Mouse (Mus musculus): ENCODE measurements around the gene Bmp2k.

The Bmp2k gene

DNA sequence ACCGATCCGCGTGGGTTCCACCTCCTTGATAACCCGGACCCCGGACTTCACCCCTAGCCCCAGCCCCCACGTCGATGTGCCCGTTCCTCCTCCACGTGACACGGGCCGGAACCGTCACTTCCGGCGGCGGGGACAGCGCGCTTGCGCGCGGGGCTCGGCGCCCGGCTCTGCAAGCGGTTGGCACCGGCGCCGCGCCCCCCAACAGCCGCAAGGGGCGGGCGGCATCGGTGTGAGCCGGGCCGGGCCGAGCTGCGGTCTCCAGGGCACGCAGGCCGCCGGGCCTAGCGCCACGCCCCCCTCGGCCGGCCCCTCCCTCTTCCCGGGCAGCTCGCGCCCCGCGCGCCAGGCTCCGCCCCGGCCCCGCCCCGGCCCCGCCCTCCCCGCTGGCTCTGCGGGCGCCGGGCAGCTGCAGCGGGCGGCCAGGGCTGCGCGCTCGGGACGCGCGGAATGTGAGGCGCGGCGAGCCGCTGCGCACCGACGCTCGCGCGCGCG, at the start of gene Bmp2k:
Bmp2k (plus strand) TSS at position 380 of the 492 bp plus-strand sequence.
- peak; percentile 74 for DNase-seq (ENCODE audit: low read depth, low spot score)

DNA sequence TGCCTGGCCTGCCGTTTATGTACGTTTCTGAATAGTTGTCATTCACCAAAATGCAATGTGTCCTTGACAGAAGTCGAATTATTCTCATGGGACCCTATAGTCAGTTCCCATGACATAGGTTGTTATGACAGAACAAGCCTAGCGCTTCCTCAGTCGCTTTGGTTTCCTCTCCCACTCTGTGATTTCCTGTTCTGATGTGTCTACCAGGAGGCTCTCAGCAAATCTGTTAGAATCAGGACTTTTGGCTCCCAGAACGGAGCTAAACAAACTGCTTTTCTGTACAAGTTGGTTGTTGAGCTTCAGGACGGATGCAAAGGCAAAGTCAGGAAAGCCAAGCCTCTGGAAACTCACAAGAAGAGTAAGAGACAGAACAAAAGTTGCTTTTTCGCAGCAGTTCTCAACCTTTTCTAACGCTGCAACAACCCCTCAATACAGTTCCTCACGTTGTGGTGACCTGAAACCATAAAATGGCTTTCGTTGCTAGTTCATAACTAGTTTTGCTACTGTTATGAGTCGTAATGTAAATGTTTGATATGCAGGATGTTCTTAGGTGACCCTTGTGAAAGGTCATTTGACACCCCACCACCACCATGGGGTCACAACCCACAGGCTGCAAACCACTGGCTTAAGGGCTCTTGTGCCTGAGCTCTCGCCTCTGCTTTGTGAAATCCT, 48.5 kb upstream of the Bmp2k start:
- no peak for DNase-seq (ENCODE audit: low read depth, low spot score)

DNA sequence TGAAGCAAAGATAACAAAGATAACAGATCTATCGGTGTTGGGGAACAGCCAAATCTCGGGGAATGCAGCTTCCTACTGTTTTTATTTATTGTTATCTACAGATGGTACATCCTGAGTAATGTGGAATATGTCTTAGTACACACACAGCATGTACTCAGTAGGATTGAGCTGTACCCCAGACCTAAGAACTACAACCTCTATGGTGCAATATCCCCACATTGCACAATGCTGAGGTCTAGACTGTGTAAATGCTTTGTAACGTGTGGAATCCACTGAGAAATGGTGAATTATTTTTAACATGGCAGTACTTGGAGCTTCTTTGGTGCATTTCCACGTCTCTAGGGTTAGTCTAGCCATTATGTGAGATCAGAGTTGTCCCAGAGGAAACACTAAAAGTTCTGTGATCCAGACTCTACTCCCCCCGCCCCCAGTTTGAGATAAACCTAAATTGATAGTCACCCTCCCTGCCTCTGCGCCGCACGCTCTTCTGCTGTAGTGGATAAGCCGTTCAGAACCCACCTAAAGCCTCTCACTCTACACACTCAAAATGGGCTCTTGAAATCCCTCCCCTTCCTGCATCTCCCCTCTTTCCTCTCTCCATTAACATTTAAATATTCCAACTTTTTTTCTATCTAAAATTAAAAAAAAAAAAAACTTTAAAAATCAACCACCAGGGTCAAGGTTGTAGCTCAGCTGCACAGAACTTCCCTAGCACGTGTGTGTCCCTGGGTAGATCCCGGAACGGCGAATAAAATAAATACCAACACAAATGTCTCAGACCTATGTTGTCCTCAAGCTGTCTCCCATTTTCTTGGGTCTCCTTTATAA, 47.4 kb upstream of the Bmp2k start:
- no peak for DNase-seq (ENCODE audit: low read depth, low spot score)

DNA sequence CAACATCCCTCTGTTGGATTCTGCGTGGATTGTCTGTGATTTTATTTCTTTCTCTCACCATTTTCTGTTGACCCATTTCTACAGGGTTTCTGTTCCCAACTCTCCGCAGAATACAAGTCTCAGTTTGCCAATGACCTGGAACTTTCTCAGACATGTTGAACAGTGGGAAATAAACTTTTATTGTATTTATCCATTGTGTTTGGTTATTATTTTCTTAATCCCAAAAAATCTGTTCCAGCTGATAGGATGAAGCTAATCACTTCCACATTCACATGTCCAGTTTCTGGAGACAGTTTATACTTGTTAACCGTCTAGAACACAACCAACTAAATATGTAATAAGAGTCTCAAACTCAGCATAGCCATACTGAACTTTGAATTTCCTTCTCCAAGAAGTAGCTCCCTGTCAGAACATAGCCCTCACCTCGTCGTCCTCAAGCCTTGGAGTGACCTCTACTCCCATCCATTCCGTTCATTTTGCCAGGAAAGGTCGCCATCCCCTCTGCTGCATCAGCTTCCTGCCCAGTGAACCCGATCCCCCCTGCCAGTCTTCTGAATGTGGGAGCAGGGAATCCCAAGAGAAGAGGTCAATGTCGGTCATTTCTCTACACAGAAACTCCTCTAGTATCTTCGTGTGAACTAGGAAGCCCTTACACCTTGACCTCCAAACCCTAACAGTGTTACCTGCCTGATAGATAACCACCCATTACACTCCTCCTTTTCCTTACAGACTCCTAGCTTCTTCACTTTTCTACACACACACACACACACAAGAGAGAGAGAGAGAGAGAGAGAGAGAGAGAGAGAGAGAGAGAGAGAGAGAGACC, 46.6 kb upstream of the Bmp2k start:
- no peak for DNase-seq (ENCODE audit: low read depth, low spot score)

DNA sequence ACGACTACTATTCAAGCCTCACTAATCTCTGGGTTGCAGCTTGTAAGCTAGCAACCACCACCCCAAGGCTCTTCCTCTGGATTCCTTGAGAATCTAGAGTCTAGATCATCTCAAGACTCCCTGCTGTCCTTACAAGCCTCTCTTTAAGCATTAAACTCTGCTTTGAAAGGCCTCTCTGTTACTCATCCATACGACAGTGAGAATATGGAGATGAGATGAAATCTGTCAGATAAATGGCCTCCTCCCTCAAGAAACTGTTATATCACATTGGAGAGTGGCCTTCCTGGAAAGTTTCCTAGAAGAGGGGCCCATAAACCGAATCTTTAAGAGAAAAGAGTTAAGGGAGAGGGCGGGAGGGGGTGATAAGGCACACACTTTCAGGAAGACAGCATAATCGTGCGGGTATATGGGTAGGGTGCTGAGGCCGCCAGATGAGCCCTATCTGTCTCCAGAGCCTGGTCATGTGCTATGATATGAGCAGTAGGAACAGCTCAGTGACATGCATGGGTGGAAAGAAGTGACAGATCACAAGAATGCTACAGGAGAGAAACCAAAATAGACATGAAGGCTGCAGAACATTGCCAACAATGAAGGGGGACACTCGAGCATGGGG, 45.9 kb upstream of the Bmp2k start:
- DNase-seq (ENCODE audit: low read depth, low spot score): no peak

DNA sequence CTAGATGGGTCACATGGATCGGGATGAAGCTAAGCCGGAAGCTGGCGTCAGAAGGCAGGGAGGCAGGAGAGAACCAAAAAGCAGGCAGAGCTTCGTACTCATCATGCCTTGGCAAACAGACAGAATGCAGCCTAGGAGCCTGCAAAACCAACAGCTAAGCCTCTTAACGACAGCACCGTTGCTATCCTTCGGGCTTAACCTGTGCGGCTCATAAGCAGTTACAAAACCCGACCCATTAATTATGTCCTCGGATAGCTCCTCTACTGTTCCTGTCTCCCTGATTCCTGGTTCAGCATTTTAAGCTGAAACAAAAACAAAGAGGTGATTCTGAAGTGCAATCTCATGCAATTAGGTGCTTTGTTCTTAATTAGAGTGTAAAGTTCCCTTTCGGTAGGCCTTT, 43.4 kb upstream of the Bmp2k start:
- no peak for DNase-seq (ENCODE audit: low read depth, low spot score)

DNA sequence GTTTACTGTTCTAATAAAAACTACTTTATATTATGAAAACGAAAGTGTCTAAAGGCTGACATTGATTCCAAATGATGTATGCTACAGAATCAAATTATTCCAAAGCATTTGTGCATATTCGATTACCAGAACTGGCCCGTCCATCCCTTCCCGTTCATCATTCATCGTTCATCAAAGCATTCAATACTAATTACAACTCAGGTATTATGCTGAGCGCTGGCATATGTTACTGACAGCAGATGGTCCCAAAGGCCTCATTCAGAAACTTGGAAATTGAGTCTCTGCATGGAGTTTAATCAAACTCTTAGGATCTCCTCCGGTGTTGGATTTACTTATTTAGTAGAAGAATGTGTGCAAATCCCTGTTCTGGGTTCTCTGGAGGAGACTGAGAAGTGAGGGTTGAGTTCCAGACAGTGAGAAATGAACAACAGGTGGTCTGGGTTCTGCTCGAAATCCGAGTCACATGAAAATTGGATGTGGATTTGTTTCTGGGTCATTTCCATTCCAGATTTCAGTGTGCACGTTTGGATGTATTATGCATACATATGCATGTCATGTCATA, 42.9 kb upstream of the Bmp2k start:
- no peak for DNase-seq (ENCODE audit: low read depth, low spot score)

DNA sequence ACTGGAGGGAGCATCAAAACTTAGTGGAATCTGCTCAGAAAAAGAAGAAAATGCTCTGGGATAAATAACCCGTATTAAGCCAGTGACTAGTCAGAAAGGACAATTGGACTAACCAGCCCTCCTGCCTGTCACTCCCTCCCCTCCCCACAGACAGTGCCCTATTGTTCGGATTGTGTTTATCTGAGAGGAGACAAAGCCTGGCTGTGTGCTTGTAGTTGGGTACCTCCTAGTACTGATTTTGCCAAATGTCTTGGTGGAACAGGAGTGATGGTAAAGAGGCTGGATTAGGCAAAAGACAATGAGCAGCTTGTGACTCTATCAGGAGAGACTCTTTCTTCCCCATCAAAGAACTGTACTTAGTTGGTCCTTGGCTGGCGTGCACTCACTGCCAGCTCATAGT, 40.6 kb upstream of the Bmp2k start:
- no peak for DNase-seq (ENCODE audit: low read depth, low spot score)

DNA sequence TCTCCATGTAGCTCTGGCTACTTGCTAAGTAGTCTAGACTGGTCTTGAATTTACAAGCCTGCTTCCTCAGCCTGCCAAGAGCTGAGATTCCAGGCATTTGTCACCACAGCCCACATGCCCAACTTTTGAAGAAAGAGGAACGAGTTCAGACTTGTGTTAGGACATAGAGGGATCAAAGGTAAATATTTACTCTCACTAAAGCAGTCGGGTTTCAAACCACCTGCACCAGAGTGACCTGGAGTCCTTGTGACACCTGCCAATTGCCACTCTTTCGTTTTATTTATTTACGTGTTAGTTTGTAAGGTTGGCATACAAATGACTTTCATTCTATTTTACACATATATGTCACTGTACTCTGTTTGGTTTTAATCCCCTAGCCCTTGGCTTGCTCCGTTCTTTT, 36.4 kb upstream of the Bmp2k start:
- no peak for DNase-seq (ENCODE audit: low read depth, low spot score)

DNA sequence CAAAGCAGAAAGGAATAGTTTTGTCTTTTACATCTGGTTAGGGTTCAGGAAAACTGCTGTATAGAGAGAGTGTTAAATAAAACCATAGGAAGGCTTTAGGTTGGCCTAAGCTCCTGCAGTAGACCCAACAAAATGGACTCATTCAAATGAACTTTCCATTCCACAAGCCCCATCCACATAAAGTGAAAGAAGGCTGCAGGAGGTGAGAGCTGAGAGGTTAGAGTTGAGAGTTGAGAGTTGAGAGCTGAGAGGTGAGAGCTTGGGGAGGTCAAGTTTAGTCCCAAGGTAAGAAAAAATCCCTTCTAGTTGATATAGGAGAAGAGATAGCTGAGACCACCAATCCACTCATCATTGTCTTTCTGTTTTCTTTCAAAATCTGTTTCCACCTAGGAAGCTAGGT, 35.6 kb upstream of the Bmp2k start:
- no peak for DNase-seq (ENCODE audit: low read depth, low spot score)

DNA sequence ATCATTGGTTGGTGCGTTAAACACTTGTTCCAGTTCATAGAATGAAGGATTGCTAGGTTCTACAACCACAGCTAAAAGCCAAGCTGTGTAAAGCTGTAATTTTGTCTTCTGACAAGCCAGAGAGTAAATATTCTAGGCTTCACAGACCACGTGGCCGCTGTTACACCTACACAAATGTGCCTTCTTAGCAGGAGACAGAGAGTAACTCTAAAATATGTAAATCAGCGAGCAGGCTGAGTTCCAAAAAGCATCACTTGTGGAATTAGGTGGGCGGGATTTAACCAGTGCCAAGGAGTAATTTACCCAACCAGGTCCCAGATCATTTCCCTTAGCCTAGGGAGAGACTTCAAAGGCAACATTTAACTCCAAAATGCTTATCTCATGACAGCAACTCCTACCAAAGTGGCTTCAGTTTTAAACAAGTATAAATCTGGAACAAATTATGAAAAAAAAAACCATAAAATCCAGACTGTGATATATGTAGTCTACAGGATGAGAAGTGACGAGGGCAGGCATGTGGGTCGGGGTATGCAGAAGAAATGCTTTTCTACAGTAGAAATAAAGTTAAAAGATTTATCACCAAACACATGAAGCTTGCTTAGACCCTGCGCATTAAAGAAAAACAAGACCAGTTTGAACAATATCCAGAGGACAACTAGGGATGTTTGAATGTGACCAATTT, 35.1 kb upstream of the Bmp2k start:
- no peak for DNase-seq (ENCODE audit: low read depth, low spot score)

DNA sequence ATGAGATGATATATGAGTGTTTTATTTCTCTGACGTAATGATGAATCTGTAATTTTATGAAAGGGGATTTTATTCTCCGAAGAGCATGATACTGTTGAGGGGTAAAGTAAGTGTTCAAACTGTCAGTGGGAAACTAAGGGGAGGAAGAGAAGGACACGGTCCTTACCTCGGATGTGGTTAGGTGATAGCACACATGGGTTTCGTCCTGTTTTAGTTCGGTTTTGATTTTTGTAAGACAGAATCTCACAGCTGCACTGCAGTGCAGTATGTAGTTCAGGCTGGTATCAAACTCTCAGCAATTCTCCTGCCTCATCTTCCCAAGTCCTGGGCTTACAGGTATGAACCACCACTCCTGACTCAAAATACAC, 34.6 kb upstream of the Bmp2k start:
- no peak for DNase-seq (ENCODE audit: low read depth, low spot score)

DNA sequence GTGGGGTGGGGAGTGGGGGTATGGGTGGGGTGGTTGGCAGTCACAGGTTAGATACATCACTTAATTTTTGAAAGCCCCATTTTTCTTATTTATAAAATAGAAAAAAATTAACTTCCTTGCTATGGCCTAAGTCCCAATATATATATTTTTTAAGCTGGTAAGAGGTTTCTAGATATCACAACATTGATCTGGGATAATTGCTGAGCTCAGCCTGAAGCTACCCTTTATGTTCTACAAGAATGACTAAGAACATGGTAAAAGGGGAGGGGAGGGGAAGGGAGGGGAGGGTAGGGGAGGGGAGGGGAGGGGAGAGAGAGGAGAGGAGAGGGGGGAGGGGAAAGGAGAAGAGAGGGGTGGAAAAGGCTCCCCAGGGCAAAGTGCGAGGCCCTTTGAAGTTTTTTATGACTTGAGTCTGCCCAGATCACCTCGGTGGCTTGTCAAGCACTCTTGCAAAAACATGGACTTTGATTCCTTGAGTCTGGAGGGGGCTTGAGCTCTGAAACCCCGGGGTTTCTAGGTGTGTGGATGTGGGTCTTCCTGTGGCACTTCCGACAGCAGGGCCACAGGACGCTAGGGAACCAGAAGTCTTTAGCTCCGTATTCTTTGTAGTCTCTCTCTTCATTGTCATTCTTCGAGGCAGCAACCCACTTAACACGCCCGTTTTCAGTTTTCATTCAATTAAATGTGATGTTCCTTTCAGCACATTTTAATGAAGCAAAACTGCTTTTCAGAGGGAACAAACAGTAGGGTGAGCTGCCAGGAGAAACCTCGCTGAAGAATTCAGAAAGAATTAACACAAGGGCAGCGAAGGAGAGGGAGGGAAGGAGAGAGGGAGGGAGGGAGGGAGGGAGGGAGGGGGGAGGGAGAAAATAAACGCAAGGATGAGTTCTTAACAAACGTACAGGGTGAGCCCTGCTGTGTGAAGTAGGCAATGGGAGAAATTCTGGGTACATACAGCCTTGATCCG, 33.1 kb upstream of the Bmp2k start:
- DNase-seq (ENCODE audit: low read depth, low spot score): no peak

DNA sequence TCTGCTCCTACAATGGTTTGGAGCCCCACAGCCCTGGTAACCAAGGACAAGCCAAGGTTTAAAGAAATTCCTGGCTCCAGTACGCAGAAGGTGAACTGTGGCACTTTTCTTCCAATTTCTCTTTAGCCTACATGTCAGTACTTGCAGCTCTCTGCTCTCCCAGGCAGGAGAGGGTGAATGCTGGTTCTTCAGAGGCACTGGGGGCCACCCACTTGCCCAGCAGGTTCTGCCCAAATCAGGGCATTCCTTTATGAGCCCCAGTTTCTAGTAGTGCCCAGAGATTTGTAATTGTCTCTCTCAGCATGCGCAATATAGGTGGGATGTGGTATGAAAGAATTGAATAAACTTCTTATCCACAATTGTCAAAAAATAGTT, 32.5 kb upstream of the Bmp2k start:
- no peak for DNase-seq (ENCODE audit: low read depth, low spot score)

DNA sequence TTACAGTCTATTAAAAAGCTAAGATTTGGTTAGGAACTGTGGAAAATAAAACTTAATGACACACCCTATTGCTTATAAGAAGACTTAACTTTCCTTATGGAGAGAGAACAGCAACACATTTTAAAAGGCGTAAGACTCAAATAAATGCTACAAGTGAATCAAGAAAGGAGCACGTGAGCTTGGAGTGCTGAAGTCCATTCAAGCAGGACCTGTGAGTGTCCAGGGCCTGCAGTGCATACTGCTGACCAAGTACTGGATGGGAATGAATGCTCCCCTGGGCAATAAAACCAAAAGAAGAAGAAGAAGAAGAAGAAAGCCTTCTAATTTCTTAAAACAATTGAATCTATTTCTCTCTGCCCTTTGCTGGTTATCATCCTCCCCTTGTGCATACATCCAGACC, 32.0 kb upstream of the Bmp2k start:
- DNase-seq (ENCODE audit: low read depth, low spot score): no peak

DNA sequence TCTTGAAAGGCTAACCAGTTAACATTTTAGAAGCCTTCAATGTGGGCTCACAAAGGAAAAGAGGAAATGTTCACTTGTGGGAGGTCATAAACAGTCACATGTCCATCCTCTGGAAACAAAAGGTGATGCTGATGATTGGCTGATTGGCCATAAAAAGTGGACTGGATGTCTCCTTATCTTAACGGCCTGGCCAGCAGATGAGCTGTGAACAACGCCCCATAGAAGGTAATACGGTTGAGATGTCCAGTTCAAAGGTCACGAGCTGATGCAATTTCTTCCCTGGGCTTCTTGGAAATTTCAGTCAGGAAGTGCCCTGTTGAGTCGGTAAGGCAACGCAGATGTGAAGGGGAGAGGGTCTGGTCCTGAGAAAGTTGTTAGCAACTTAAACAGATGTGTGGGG, 28.9 kb upstream of the Bmp2k start:
- DNase-seq (ENCODE audit: low read depth, low spot score): no peak

DNA sequence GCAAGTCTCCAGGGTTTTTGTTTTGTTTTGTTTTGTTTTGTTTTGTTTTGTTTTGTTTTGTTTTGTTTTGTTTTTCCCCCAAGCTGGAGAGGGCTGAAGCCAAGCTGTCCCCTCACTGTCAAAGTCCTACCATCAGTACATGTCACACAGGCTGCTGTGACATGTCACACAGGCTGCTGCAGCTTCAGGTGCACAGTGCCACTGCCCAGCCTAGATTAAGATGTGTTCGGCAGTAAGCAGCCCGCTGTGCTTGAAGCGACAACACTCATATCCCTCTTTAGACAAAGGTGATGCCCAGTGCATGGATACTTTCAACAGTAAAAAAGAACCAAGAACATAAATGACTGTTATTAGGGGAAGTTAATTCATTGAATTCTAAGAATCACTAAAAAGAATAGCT, 28.5 kb upstream of the Bmp2k start:
- no peak for DNase-seq (ENCODE audit: low read depth, low spot score)

DNA sequence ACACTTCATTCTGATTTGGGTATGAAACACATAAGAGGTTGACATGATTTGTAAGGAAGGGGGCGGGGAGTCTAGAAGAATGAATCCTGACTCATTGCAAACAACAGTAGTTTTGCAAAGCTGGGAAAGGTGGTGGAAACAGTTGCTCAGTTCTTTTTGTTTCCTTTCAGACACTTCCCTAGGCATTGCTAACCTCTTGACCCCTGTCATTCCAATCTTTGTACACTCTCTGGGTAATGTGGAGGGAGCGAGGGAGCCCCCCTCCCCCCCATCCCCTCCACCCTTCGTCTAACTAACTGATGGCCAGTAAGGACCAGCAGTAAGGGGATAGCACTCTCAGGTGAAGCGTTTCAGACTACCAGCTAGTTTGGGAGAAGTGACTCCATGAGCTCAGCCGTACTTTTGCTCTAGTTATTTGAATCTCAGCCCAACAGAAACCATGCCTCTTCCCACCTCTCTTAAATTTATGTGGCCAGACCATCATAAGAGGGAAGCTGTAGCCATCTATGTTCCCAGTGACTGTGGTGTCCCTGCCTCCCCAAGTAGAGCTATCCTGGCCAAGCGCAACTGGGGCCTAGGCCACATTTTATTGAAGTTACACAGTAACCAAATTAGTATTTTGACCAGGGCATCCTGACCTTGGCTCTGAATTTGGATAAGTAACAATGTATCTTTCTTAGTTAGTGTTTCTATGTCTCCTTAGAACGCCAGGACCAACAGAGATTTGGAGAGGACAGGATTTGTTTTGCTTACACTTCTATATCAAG, 27.6 kb upstream of the Bmp2k start:
- DNase-seq (ENCODE audit: low read depth, low spot score): no peak

DNA sequence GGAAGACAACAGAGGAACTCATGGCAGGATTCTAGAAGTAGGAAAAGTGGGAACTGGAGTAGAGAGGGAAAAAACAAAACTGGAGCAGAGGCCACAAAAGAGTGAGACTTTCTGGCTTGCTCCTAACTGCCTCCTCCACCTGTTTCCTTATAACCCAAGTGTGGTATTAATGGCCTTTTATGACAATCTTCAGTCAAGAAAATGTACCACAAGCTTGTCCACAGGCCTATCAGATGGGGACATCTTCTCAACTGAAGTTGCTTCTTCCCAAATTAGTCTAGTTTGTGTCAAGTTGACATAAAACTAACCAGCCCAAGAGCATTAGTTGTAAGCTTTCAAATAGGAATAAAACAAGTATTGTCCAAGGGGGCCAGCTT, 27.0 kb upstream of the Bmp2k start:
- no peak for DNase-seq (ENCODE audit: low read depth, low spot score)
